Mouse (Mus musculus): ENCODE measurements around the gene Ifitm1.

DNA sequence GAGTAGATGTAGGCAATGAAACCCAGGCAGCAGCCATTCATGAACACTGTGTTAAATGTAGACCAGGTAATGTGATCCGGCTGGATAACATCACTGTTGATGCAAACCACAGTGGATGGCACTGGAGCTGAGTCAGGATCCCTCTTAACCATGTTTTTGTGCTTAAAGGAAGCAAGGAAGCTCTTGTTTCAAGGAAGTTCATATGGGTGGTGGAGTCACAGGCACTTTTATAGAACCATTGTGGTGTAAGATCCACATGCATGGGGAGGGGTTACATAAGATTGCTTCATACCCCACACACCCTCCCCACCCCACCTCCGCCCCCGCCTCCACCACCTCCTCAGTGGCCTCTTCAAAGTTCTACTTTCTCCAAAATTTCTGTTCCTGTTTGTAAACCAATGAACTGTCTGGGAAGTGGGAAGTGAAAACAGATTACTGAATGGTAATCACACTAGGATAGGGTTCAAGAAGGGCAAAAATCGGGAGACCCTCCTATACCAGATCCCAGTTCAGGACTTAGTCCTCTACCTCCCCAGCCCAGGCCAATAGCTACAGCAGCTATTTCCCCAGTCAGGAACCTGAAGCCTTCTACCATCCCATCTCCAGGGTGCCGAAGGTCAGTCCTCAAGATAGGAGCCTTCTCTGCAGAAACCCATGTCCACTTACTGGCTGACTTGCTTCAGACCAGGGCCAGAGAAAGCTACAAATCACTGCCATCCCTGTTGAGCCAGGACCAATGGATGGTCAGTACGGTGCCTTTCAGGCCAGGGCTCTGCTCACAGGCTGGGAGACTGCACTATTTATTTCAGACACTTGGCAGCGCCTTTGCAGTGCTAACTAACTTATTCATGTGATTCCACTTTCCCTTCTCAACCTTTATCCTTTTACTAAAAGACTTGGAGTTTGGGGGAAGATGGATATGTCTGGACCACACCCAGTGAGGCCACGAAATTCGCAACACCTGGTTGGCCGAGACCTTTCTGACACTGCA is 50.0 kb downstream of the Ifitm1 start:
- TF ChIP-seq CTCF (IDR thresholded peaks at IDR 0.05; ENCODE audit: borderline replicate concordance, insufficient read depth, low read length) (no peak), POLR2A (IDR thresholded peaks at IDR 0.05; ENCODE audit: low read depth, low read length) (no peak)

All from embryonic fibroblast, embryonic 13.5 days (primary cell).